Mouse (Mus musculus) urinary bladder, postnatal 10 days (tissue): Measurements from ENCODE around the gene Cacna1e.

Source experiments
- DNase-seq: peaks from one replicate; pipeline ENCODE4 v3.0.0; 2022; ENCODE audit warnings: low spot score

Cacna1e gene

GRCm38 (mm10) chr1:154884275-154885206, at the start of gene Cacna1e:
Gene Cacna1e (minus strand): TSS chr1:154884501.
- no peak for DNase-seq

- no peak for DNase-seq
Measured at GRCm38 (mm10) chr1:154918406-154918805, 34.1 kb upstream of the Cacna1e start.

GRCm38 (mm10) chr1:154917438-154917837, 33.1 kb upstream of the Cacna1e start:
- no peak for DNase-seq

GRCm38 (mm10) chr1:154909554-154909953, 25.3 kb upstream of the Cacna1e start:
- DNase-seq = no peak

GRCm38 (mm10) chr1:154897390-154897789, 13.1 kb upstream of the Cacna1e start:
- no peak for DNase-seq

GRCm38 (mm10) chr1:154890244-154890643, 5.9 kb upstream of the Cacna1e start:
- no peak for DNase-seq

GRCm38 (mm10) chr1:154888495-154888894, 4.2 kb upstream of the Cacna1e start:
- DNase-seq = no peak

- DNase-seq = no peak
Measured at GRCm38 (mm10) chr1:154888018-154888417, 3.7 kb upstream of the Cacna1e start.

GRCm38 (mm10) chr1:154887546-154887945, 3.2 kb upstream of the Cacna1e start:
- no peak for DNase-seq

- no peak for DNase-seq
Measured at GRCm38 (mm10) chr1:154886611-154887010, 2.3 kb upstream of the Cacna1e start.

GRCm38 (mm10) chr1:154885207-154885548, 877 bp upstream of the Cacna1e start:
- no peak for DNase-seq

- DNase-seq = no peak
Measured at GRCm38 (mm10) chr1:154883596-154884191, 607 bp downstream of the Cacna1e start.

- DNase-seq = no peak
Measured at GRCm38 (mm10) chr1:154865981-154866380, 18.3 kb downstream of the Cacna1e start.

GRCm38 (mm10) chr1:154861416-154861815, 22.9 kb downstream of the Cacna1e start:
- DNase-seq = no peak

GRCm38 (mm10) chr1:154854564-154854963, 29.7 kb downstream of the Cacna1e start:
- no peak for DNase-seq

- DNase-seq = no peak
Measured at GRCm38 (mm10) chr1:154850515-154851287, 33.6 kb downstream of the Cacna1e start.

GRCm38 (mm10) chr1:154848683-154849579, 35.4 kb downstream of the Cacna1e start:
- DNase-seq = no peak

GRCm38 (mm10) chr1:154846900-154847299, 37.4 kb downstream of the Cacna1e start:
- no peak for DNase-seq

- no peak for DNase-seq
Measured at GRCm38 (mm10) chr1:154843427-154843826, 40.9 kb downstream of the Cacna1e start.

GRCm38 (mm10) chr1:154842336-154842735, 42.0 kb downstream of the Cacna1e start:
- no peak for DNase-seq

GRCm38 (mm10) chr1:154841057-154841630, 43.2 kb downstream of the Cacna1e start:
- no peak for DNase-seq
